Mouse (Mus musculus): ENCODE measurements at regions not wholly inside any gene's neighbourhood (a gene's known extent, or its start where the extent isn't known, plus 50 kb on each side); places are given as distances from the start of the nearest gene placed in this dataset.

DNA sequence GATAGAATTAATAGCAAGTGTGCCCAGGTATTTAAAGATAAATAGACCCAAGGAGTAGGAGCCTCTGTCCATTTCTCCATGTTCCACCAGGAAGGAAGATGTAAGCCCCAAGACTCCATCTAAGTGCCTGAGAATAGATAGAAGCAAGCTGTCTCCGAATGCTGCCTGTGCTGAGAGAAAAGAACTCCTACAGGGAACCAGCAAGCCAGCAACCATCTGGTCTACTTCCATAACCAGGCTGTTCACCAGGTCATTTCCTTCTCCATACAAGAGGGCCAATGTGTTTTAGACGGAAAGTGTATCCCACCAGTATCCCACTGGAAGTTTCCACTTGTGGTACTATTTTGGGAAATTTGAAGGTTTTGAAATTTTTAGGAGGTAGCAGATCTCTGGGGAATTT is 418.4 kb upstream of the Camk1g start:
- DNase-seq (ENCODE audit: low spot score), result no peak

DNA sequence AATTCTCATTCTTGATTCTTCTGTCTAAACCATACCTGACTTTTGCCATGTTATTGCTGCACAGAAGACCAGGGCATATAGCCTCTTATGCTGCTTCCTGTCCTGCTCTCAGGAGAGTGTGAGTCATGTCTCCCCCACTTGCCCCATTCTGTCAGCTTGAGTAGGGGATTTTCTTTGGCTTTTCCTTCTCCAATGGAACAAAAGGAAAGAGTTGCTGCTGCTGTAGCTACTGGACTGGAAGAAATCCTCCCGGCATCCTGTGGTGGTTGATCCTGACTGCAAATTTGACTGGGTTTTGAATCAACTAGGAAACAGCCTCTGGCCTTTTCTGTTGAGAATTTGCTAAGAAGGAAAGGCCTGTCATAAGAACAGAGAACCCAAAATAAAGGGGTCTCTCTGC is 417.3 kb upstream of the Camk1g start:
- no peak for DNase-seq (ENCODE audit: low spot score)

DNA sequence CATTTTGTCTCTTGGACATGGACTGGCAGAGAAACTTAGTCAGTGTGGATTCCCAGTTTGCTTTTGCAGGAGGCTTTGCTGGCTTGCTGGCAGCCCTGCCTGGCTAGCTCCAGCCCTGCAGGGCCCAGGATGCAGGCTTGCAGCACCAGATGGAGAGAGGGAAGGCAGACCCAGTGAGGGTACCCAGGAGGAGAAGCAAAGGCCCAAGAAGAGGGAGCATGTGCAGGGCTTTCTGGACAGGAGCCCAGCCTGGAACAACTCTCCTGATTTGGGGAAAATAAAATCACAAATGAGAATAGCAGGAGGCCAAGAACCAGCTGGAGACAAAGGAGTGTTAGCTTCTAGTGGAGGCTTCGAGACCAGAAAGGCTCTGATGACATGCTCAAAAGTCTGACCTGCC is 414.9 kb upstream of the Camk1g start:
- DNase-seq (ENCODE audit: low spot score), result no peak

DNA sequence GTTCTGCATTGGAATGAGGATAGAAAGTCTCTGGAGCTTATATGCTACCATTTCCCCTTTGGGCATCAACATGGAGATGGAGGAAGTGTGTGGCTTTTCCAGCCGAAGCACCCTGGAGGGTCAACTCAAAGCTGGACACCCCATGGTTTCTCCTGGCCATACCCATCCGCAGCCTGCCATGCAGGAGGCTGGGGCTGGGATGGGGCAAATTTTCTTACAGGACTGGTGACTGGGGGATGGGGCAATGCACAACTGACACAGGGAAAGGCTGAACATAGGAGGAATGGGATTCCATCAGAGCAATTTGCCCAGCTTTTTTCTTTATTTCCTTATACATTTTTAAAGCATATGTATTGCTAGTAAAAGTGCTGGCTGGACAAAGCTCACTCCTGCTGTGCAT is 414.4 kb upstream of the Camk1g start:
- DNase-seq (ENCODE audit: low spot score), result no peak

DNA sequence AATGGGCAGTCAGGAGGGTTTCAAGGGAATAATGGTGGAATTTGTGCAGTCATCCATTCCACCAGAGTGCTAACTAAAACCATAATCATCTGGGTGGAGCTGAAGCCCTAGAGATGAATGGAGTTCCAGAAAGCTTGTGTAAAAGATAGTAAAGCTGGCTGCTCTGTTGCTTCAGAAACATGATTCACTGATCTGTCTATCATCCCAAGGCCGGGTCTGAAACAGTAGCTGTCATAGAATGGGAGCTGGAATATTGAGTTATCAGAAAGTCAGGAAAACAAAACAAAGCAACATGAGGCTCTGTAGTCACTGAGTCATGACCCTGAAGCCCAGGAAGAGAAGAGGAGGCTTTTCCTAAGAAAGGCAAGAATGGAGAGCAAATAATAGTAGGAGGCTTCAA is 408.1 kb upstream of the Camk1g start:
- DNase-seq (ENCODE audit: low spot score), result no peak

DNA sequence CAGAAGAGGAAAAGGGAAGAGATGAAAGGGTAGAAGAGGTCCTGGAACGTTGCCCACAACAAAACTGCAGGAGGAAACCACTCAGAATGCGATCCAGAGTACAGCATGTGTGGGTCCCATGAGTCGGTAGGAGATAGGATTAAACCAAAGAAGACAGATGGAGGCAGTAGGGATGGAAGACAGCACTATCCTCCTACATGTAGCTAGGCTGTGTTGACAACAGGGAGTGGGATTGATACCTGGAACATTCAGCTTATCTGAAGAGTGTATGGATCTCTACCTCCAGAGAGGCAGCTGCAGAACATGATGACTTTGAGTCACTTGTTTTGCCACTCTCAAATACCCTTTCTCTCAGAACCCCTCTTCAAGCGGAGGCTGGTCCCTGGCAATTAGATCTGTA is 399.4 kb upstream of the Camk1g start:
- DNase-seq (ENCODE audit: low spot score), result no peak

DNA sequence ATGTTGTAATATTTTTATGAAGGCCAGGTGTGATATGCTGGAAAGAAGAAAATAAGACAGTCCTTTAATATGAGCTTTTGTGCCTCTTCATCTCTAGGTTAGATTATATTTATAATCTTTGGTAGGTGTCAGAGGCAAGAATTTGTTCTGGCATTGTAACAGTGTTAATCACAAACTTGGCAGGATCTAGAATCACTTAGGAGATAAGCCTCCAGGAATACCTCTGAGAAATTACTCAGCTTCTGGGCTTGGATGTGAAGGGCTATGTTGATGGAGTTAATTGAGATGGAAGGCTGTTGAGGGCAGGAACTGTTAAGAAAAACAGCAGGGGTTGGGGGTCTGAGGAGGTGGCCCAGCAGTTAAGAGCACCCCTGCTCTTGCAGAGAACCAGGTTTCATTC is 394.0 kb upstream of the Camk1g start:
- DNase-seq (ENCODE audit: low spot score), result no peak

DNA sequence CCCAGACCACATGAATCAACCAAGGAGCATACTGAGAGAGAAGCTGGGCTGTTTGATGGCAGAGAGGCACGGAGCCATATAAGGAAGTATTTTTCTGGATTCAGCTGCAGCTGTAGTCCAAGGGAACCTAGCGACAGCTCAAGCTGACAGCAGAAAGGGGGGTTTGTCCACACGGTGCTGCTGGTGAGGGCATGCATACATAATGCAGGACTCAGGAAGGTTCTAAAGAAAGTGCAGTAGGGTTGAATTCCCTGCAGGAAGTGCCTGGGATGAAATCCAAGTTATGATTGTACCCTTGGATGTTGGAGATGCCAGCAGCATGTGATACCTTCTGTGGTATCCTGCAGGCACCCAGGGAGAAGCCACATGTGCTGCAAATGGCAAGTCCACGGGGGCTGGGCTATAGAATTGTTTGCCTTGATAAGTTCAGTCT is 381.7 kb upstream of the Camk1g start:
- no peak for DNase-seq (ENCODE audit: low spot score)

DNA sequence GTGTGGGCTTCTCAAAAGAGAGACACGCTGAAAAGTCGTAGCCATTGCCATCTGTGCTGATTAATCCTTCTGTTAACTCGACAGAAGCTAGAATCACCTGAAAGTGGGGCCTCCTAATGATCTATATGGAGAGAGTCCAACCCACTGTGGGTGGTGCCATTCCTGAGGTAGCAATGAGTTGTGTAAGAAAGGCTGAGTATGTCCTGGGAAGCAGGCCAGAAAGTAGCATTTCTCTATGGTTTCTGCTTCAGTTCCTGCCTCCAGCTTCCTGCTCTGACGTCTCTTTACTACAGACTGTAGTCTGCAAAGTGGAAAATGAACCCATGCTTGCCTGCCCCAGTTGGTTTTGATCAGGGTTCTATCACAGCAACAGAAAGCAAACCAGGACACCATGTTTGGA is 380.8 kb upstream of the Camk1g start:
- DNase-seq (ENCODE audit: low spot score), result no peak

DNA sequence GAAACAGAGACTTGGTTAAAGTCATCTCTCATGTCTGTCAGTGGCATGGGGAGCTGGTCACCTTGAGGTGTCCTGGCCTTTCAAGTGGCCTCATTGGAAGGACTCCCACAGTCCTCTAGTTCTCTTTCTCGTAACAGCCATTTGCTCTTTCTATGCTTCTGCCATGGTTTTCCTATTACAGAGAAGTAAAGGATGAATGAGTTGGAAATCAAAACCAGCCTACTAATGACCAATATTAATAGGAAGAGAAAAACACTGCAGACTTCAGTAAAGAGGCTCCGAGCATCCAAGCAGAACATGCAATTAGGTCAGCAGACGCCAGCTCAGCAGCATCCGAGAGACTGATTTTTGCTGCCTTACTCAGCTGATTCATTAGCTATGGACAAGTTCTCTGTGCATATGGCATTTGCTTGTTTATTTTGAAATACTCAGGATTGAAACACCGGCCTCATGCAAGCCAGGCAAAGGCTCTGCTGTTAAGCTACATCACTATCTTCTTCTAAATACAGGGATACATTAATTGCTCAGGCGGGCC is 377.4 kb upstream of the Camk1g start:
- no peak for DNase-seq (ENCODE audit: low spot score)

DNA sequence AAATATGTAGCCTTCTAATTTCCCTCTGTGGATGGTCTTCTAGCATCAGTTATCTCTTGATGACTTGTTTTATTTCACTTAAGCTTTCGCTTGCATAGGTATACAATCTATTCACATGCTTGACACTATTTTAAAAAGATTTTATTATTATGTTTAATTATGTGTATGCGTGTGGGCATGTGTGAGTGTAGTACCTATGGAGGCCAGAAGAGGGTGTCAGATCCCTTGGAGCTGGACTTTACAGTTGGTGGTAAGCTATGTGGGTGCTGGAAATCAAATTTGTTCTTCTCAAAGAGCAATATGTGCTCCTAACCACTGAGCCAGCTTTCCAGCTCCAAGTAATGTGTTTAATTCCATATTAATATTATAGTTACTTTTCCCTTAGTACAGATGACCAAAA is 372.6 kb upstream of the Camk1g start:
- DNase-seq (ENCODE audit: low spot score), result no peak

DNA sequence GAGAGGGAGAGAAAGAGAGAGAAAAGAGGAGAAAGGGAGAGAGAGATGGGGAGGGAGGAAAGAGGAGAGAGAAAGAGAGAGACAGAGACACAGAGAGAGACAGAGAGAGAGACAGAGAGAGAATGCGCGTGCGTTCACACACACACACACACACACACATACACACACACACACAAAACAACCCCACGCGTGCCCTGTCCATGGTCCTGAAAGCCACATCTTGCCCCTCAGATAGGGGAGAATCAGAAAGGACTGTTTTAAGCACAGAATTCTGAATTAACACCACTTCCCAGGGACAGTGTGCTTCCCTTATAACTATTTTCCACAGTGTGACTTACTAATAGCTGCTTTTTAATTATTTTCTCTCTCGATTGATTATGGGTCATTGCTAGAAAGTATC is 368.7 kb upstream of the Camk1g start:
- no peak for DNase-seq (ENCODE audit: low spot score)

DNA sequence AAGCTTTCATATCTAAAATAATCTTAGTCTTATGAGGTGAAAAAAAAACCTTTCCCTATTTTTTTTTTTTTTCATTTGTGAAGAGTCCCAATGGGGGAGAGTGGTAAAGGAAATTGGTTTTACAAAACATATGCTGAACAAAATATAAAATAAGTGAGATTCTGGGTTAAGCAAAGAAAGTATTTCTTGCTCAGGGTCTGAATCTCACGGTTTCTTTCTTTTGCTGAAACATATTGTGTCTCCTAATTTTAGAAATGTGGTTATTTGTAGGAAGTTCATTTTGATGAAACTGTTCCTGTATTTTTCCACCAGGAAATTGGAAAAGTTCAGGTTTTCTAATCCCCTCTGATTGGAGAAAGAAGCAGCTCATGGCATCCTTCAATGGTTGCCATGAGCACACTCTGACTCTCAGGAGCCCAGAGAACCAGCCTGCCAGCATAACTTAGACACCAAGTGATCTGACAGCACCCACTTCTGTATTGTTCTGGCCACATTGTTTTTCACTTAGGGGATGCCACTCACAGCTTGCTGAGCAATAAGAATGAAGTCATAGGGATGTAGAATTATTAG is 365.9 kb upstream of the Camk1g start:
- DNase-seq (ENCODE audit: low spot score), result no peak

DNA sequence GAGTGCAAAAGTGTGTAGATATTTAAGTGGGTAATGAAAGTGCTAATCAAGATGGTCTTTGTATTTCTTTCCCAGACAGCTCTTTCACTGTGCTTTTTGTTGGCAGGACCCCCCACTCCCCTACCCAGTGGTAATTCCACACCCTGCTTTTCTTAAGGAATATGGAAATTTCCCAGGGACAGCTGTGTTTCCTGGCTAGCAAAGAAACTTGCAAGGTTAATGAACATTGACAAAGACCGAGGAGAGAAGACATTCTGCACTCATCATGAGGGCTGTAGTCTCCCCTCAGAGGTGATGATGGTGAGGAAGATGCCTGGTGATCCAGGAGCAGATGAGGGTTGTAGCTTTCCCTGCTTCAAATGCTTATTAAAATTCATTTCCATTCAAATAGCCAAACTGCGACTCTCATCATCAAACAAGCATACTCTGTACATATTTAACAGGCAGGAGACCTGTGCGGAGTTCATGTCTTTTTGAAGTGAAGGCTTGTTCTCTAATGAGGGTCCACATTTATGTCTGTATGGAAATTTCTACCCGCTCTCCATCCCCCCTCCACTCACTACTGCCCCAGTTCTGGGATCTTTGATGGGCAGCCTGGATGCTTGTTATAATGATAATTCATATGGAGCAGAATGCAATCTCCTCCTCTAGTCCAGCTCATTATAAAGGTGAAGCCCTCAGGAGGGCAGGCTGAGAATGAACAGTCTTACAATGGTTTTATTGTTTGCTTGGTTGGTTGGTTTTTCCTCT is 364.1 kb upstream of the Camk1g start:
- no peak for DNase-seq (ENCODE audit: low spot score)

DNA sequence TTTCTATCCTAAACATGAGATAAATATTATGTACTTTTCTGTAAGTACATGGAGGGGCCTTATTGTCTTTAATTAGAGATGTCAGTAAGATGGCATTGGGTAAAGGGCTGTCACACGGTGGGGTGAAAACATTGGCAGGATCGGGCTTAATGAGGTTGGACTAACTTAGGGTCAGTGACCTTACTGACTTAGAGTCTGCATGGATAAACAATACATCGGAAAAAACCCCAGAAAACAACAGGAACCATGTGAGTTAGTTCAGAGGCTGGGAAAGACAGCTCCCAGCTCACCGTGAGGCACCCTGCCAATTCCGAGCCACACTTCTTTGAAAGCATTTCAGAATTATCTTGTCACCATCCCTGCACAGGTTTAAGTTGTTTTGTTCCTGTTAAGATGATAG is 363.3 kb upstream of the Camk1g start:
- no peak for DNase-seq (ENCODE audit: low spot score)

DNA sequence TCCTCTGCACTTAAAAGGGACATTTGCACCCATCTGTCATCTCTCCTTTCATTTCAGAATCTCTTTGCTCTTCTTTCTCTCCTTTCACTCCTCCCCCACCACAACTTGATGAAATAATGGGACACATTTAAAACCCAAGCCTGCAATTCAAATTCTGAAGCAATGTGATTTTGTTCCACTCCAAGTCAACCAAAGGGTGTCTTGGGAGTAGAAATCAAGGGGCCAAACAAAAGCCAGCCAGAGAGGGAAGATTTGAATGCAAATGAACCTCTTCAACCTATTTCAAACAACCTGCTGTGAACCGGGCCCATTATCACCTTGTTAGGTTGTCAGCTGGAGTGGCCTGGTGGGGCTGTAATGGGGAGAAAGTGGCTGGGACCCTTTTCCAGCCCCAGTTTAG is 362.0 kb upstream of the Camk1g start:
- DNase-seq (ENCODE audit: low spot score), result no peak

DNA sequence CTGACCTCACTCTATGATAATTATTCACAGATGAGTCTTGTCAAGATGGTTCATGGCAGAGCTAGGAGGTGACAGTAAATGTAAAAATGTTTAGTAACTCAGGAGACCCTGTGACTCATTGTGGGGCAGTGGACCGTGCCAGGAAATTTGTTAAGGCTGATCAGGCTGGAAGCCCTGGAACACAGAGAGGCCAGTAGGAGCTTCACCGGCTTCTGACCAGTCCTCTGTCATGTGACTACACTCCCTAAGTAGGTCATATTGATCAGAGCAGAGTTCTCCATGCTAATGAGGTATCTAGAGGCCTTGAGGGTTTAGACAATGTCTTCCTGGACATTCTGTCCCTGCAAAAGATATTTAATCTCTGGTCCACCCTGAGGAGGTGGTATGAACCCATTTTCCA is 351.8 kb upstream of the Camk1g start:
- no peak for DNase-seq (ENCODE audit: low spot score)

DNA sequence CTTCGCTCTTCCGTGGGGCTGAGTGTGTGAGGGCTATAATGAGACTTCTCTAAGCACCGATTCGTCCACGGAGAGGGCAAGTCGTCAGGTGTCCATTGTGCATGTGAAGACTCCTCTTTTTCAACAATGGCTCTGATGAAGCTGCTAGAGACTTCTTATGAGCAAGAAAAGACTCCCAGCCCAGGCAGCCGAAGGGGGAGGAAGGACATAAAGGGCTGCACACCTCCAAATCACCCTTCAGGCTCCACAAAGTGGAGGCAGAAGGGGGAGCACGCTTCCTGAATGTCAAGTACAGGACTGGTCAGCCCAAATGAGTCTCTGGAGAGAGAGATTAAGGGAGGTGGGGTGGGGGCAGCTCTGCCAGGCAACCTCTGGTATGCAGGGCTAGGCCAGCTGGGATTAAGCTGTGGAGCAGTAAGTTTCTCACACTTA is 350.3 kb upstream of the Camk1g start:
- DNase-seq (ENCODE audit: low spot score), result no peak

DNA sequence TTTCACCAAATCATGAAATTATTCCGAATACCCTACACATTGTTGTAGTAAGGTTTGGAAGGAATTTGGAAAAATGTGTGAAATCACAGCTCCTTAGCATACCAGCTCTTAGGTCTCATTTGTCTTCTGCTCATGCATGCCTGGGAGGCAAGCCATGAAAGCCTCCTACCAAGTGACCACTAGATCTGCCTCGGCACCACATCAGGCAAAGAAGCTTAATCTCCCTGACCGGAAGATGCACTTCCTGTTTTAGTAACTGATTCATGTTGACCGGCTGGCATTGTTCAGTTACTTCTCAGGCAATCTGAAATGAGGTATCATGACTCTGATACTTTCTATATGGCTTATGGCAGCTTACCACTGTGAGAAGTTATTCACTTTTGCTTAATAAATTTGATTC is 345.2 kb upstream of the Camk1g start:
- no peak for DNase-seq (ENCODE audit: low spot score)

DNA sequence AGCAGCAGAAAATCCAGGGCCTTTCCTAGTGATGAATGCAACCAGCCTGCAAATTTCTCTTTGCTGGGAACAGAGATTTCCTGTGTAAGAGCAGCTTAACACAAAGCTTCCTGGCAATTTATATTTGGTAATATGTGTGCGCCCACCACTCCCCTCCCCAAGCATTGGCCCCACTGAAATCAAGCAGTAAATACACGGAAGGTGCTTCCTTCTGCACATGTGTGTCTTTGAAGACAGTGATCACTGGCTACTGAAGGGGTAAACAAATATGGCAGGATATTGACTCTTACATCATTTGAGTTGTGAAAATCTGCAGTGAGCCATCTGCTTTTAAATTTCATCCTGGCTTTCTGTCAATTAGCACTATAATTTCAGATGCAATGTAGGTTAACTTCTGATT is 344.5 kb upstream of the Camk1g start:
- no peak for DNase-seq (ENCODE audit: low spot score)

DNA sequence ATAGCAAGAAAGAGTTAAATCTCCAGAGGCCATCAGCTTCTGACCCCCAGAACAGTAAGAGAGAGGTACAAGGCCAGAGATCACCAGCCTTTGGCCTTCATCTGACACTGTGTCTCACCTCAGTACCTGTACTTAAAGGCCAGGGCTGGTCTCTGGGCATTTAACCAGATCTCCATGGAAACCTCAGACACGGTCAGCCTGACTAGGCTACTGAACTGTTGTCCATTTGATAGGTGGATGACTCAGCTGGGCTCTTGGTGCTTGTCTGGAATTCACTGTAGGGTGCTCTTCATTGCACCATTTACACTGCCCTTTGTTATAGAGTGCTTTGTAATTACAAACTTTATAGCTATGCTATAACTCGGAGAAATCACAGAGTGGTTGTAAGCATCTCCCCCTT is 335.1 kb upstream of the Camk1g start:
- DNase-seq (ENCODE audit: low spot score), result no peak

DNA sequence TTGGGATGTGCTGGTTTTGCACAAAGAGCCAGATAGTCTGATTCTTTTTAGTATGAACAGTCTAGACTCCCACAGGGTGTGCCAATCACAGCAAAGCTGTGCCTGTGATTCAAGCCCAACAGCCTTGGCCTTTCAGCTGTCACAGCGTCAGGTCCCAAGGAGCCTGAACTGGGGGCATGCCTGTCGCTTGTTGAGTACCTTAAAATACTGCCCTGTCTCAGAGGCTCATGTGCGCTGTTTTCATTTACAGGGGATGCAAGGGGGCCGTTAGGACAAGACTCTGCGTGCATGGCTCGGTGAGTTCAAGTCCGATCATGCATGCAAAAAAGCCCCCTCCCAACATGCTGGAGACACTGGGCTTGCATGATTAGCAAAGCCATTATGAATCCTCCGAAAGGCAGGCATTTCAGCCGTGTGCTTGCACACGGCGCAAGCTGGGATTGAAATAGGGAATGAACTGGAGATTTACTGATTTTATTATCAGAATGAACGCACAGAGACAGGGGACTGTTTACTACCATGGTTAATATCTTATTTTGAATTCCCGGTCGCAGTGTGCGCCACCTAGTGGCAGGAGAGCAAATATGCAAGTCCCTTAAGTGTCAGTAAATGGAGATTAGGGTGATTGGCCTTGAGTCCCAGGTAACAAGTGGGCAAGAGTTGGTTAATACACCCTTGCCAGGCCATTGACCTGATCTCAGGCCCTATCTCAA is 332.8 kb upstream of the Camk1g start:
- DNase-seq (ENCODE audit: low spot score), result peak; percentile 22

DNA sequence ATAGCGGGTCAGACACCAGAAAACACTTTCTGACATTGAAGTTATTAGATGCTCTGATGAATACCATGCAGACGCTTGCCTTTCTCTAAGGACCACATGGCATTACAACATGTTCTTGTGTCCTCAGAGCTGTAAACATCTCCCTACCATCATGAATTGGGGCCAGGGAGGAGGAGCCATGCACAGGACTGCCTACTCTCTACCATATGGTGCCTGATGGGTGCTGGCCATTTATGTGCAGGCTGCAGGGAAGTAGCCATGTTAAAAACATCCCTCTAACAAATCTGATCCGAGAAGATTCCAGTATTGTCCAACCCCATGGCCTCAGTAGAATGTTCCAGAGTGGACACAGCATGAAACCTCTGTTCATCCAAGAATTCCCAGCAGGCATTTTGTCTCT is 330.1 kb upstream of the Camk1g start:
- no peak for DNase-seq (ENCODE audit: low spot score)
